Mouse (Mus musculus) liver, embryonic 14.5 days (tissue): Measurements from ENCODE around the gene Wfs1. TPM values are rescaled to one million over a fixed set of nuclear protein-coding genes. Genes with fewer than 3 reads are reported as not detected.

Experiments used
- ATAC-seq: fragments of 200-750 bp; cut with Nextera tagmentation; 2 replicates; pipeline ENCODE4 v1.8.0; 2017; ENCODE audit warnings: moderate number of reproducible peaks, mild to moderate bottlenecking, moderate library complexity; ENCODE audit not compliant: insufficient read depth
- DNase-seq, 3 experiments: peaks; one replicate each; pipeline ENCODE4 v3.0.0-alpha.2; 2012 to 2013; ENCODE audit warnings: low read depth in 3 of 3, low spot score in 3 of 3
- H3K27ac ChIP-seq: fragments of 300-500 bp; sonication (generic); 2 replicates; pipeline ENCODE4 v1.5.1; 2014; ENCODE audit warnings: moderate library complexity, mild to moderate bottlenecking, control low read depth, inconsistent platforms
- H3K27me3 ChIP-seq: fragments of 300-500 bp; sonication (generic); 2 replicates; pipeline ENCODE4 v1.6.1; 2014; ENCODE audit warnings: mild to moderate bottlenecking, low read length, moderate library complexity; ENCODE audit not compliant: control insufficient read depth, insufficient read depth
- H3K36me3 ChIP-seq: fragments of 300-500 bp; sonication (generic); replicated peaks from 2 replicates; pipeline ENCODE4 v1.6.1; 2014; ENCODE audit warnings: low read depth; ENCODE audit not compliant: control insufficient read depth, insufficient read depth
- H3K4me1 ChIP-seq, 2 experiments: fragments of 200-500 bp in 1 of 2; fragments of 300-500 bp in 1 of 2; sonication (generic) in 1 of 2; replicated peaks; 2 replicates each; pipeline ENCODE4 v1.6.1; 2012 to 2014; ENCODE audit warnings: antibody characterized with exemption in 1 of 2, inconsistent platforms in 1 of 2, low read length in 1 of 2; ENCODE audit not compliant: control insufficient read depth in 2 of 2, insufficient read depth in 2 of 2
- H3K4me2 ChIP-seq: fragments of 300-500 bp; sonication (generic); 2 replicates; pipeline ENCODE4 v1.6.1; 2014; ENCODE audit warnings: low read depth, mild to moderate bottlenecking, control low read depth, moderate library complexity
- H3K4me3 ChIP-seq, 2 experiments: fragments of 200-500 bp in 1 of 2; fragments of 300-500 bp in 1 of 2; sonication (generic) in 1 of 2; 2 replicates each; pipeline ENCODE4 v1.5.1; 2012 to 2014; ENCODE audit warnings: low read depth in 2 of 2, low read length in 2 of 2, mild to moderate bottlenecking in 2 of 2, control low read depth in 1 of 2, inconsistent platforms in 1 of 2, moderate library complexity in 1 of 2; ENCODE audit not compliant: insufficient read depth in 1 of 2
- H3K9ac ChIP-seq: fragments of 300-500 bp; sonication (generic); replicated peaks from 2 replicates; pipeline ENCODE4 v1.6.1; 2014; ENCODE audit warnings: mild to moderate bottlenecking, control low read depth, moderate library complexity
- H3K9me3 ChIP-seq: fragments of 300-500 bp; sonication (generic); 2 replicates; pipeline ENCODE4 v1.6.1; 2016; ENCODE audit warnings: low read length, mixed read lengths; ENCODE audit not compliant: control insufficient read depth
- CTCF ChIP-seq: IDR thresholded peaks from 2 replicates; pipeline ENCODE4 v1.5.1; 2016; ENCODE audit warnings: antibody characterized with exemption, low read depth, control low read depth
- EP300 ChIP-seq: IDR thresholded peaks from 2 replicates; pipeline ENCODE4 v1.6.1; 2016; ENCODE audit warnings: antibody characterized with exemption, low read depth
- WGBS: fragments of 180-500 bp; shearing (Covaris S2); extraction: QIAGEN DNeasy Blood & Tissue Kit; methylation state at CpG from one replicate; pipeline ENCODE4 v1.1.7; 2014; ENCODE audit not compliant: insufficient replicate concordance; 5-methylcytosine and 5-hydroxymethylcytosine counted together
- polyA plus RNA-seq, 2 experiments: library from polyadenylated mRNA; depleted of rRNA in 1 of 2; stranded (reverse) in 1 of 2; unstranded in 1 of 2; fragments of >200 nt; fragmentation: Nextera tagmentation in 1 of 2; extraction: Ambion mirVana in 1 of 2; gene quantifications; 2 replicates each; pipeline versions ENCODE4 v1.2.1 to v1.2.3; 2012 to 2014

Wfs1 gene
- polyA plus RNA-seq (2012; rRNA removed): 0.73 and 0.84 TPM in 2 replicates
- polyA plus RNA-seq (2014; fragmentation: Nextera tagmentation; extraction: Ambion mirVana): 0.72 and 0.95 TPM in 2 replicates

GRCm38 (mm10) chr5:36988781-36989624, at the start of gene Wfs1:
Gene Wfs1, minus strand, starts transcription at chr5:36989205.
- DNase-seq: peak; percentile 63 to 68 (median 65)
- Histone ChIP-seq H3K4me1 (no peaks in the 10 kb centered on the region; a peak in 1 of 4 replicates), H3K36me3 (no peaks in the 10 kb centered on the region), H3K9ac (0 out of 2 replicates have a peak within 1 kb of the TSS, but pooled peaks have one; percentile 18), H3K4me2 (peak within 1 kb of the TSS; percentile 66), H3K4me3 (peak within 1 kb of the TSS; percentile 55 to 58), H3K27ac (no peak within 1 kb of the TSS), H3K27me3 (no peaks in the 10 kb centered on the region; the same call in none of the 2 replicates), H3K9me3 (no peaks in the 10 kb centered on the region)
- no peak; the same call in 1 of the 2 replicates for TF ChIP-seq CTCF
- peak; percentile 92 for ATAC-seq
- 1% methylated on average over 60 of the region's 60 CpGs for WGBS

- TF ChIP-seq CTCF (no peak), EP300 (no peak)
- no peak overlapping the region for H3K9ac ChIP-seq
- H3K4me2 ChIP-seq: no peak overlapping the region
- ATAC-seq (no peak), DNase-seq (no peak)
- no peaks in the 10 kb centered on the region for H3K4me1 ChIP-seq
- H3K9me3 ChIP-seq: no peaks in the 10 kb centered on the region
- H3K27ac ChIP-seq: no peak overlapping the region
- H3K27me3 ChIP-seq: no peaks in the 10 kb centered on the region
- no peak overlapping the region for H3K4me3 ChIP-seq
- 41% methylated on average over 3 of the region's 3 CpGs for WGBS
- H3K36me3 ChIP-seq: no peaks in the 10 kb centered on the region
Measured at GRCm38 (mm10) chr5:37036884-37037283, 47.9 kb upstream of the Wfs1 start.

GRCm38 (mm10) chr5:37035896-37036295, 46.9 kb upstream of the Wfs1 start:
- TF ChIP-seq CTCF: no peak
- TF ChIP-seq EP300: no peak
- DNase-seq: no peak
- WGBS: 70% methylated on average over 6 of the region's 6 CpGs

GRCm38 (mm10) chr5:37035192-37035591, 46.2 kb upstream of the Wfs1 start:
- 60% methylated on average over 6 of the region's 6 CpGs for WGBS
- Histone ChIP-seq H3K9ac (no peak overlapping the region), H3K27ac (no peak overlapping the region), H3K36me3 (no peaks in the 10 kb centered on the region), H3K9me3 (no peaks in the 10 kb centered on the region), H3K27me3 (no peaks in the 10 kb centered on the region; the same call in none of the 2 replicates), H3K4me1 (no peaks in the 10 kb centered on the region), H3K4me3 (no peak overlapping the region), H3K4me2 (no peak overlapping the region)
- DNase-seq: no peak
- no peak for ATAC-seq
- TF ChIP-seq CTCF (no peak), EP300 (no peak)

More at GRCm38 (mm10) chr5:37035896-37036295, 46.9 kb upstream of the Wfs1 start:
- Histone ChIP-seq H3K27ac (no peak overlapping the region), H3K9ac (no peak overlapping the region), H3K4me2 (no peak overlapping the region), H3K4me1 (no peaks in the 10 kb centered on the region), H3K36me3 (no peaks in the 10 kb centered on the region), H3K27me3 (no peaks in the 10 kb centered on the region), H3K9me3 (no peaks in the 10 kb centered on the region), H3K4me3 (no peak overlapping the region)
- no peak for ATAC-seq

- Histone ChIP-seq H3K4me2 (no peak overlapping the region), H3K9me3 (no peaks in the 10 kb centered on the region), H3K9ac (no peak overlapping the region), H3K27ac (no peak overlapping the region), H3K36me3 (no peaks in the 10 kb centered on the region), H3K4me1 (no peaks in the 10 kb centered on the region), H3K27me3 (peaks cover 33% of the 10 kb centered on the region), H3K4me3 (no peak overlapping the region)
- DNase-seq: no peak
- TF ChIP-seq EP300: no peak
- TF ChIP-seq CTCF: no peak
- 31% methylated on average over 9 of the region's 9 CpGs for WGBS
- no peak for ATAC-seq
Measured at GRCm38 (mm10) chr5:37030753-37031152, 41.7 kb upstream of the Wfs1 start.
